Mouse (Mus musculus) lung, postnatal 0 days (tissue): ENCODE measurements around the gene Adam6a.

Experiments used
- CTCF ChIP-seq: IDR thresholded peaks from 2 replicates; pipeline ENCODE4 v1.5.1; 2016; ENCODE audit warnings: antibody characterized with exemption, mild to moderate bottlenecking
- EP300 ChIP-seq: IDR thresholded peaks from 2 replicates; pipeline ENCODE4 v1.6.1; 2016; ENCODE audit warnings: antibody characterized with exemption, mild to moderate bottlenecking, control low read depth

- TF ChIP-seq CTCF = no peak
- no peak for TF ChIP-seq EP300
Measured at GRCm38 (mm10) chr12:113525901-113526300, 17.8 kb upstream of the Adam6a start.
